Mouse (Mus musculus): ENCODE data around the gene Catsper3.

DNA sequence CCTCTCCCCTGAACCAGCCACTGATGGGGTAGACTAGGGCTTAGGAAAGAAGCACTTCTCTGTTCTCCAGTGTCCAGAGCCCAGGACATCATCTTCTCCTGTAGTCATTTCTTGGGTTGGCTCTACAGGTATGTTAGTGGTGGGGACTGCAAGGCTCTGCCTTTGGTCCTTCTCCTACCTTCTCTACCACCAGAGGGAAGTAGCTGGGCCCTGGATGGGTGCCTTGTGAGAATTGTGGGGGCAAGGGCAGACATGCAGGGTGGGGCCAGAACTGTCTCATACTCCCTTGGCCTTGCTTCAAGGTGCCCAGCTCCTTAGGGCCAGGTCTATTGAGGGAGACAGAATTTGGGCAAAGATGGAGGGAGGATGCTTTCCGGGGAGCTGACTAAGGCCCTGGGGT lies 48.2 kb downstream of the Catsper3 start:
- no peak for TF ChIP-seq GATA1 (IDR thresholded peaks at IDR 0.05; ENCODE audit: borderline replicate concordance, low read length)
- no peak for TF ChIP-seq FLI1 (IDR thresholded peaks at IDR 0.05; ENCODE audit: low read length)
